Mouse (Mus musculus) gastrocnemius, adult 8-10 months (tissue): ENCODE data around the gene Gabbr1. TPM values are rescaled to one million over a fixed set of nuclear protein-coding genes. Genes with fewer than 3 reads are reported as not detected.
"Not testable (repeated sequence)": the region's sequence is repeated elsewhere in the genome, so short reads cannot be mapped to it uniquely, and the experiment has no call there.

Experiments used
- DNase-seq, 2 experiments: peaks; one replicate each; pipeline ENCODE4 v3.0.0; 2022; ENCODE audit warnings: low spot score in 2 of 2
- total RNA-seq, 4 experiments: library from RNA; stranded (reverse); gene quantifications; 2 replicates each; pipeline ENCODE4 v1.2.4; 2022

Gabbr1 gene
- 1 to 10 TPM; 3.1 to 6.8 (median 6.4) TPM for total RNA-seq

GRCm38 (mm10) chr17:37045611-37046311, at the start of gene Gabbr1:
Gabbr1 (plus strand) TSS chr17:37045966.
- DNase-seq, result peak; percentile 36 to 43

- peak; percentile 44 to 49 for DNase-seq
Measured at GRCm38 (mm10) chr17:36997033-36997735, 48.6 kb upstream of the Gabbr1 start.

GRCm38 (mm10) chr17:36998477-36998876, 47.3 kb upstream of the Gabbr1 start:
- no peak for DNase-seq

- no peak for DNase-seq
Measured at GRCm38 (mm10) chr17:37000863-37001262, 44.9 kb upstream of the Gabbr1 start, which contains the start of gene Zfp57. Zfp57 (plus strand) TSS chr17:37001163.

GRCm38 (mm10) chr17:37002364-37003330, 43.1 kb upstream of the Gabbr1 start:
- DNase-seq, result no peak

GRCm38 (mm10) chr17:37003366-37003765, 42.4 kb upstream of the Gabbr1 start:
- no peak for DNase-seq

- DNase-seq, result no peak
Measured at GRCm38 (mm10) chr17:37008161-37008560, 37.6 kb upstream of the Gabbr1 start.

- no peak for DNase-seq
Measured at GRCm38 (mm10) chr17:37009460-37010042, 36.2 kb upstream of the Gabbr1 start.

GRCm38 (mm10) chr17:37011719-37012118, 34.0 kb upstream of the Gabbr1 start:
- no peak for DNase-seq

- DNase-seq, result no peak
Measured at GRCm38 (mm10) chr17:37012141-37012540, 33.6 kb upstream of the Gabbr1 start.

- DNase-seq, result no peak
Measured at GRCm38 (mm10) chr17:37016333-37016732, 29.4 kb upstream of the Gabbr1 start.

GRCm38 (mm10) chr17:37018328-37018727, 27.4 kb upstream of the Gabbr1 start:
- DNase-seq, result no peak

- DNase-seq, result not testable (repeated sequence)
Measured at GRCm38 (mm10) chr17:37019242-37019641, 26.5 kb upstream of the Gabbr1 start.

- no peak for DNase-seq
Measured at GRCm38 (mm10) chr17:37022628-37023576, 22.9 kb upstream of the Gabbr1 start, which contains the start of gene Mog. Mog (minus strand) TSS chr17:37023398.

GRCm38 (mm10) chr17:37026425-37026824, 19.3 kb upstream of the Gabbr1 start:
- no peak for DNase-seq

- DNase-seq, result no peak
Measured at GRCm38 (mm10) chr17:37027486-37027885, 18.3 kb upstream of the Gabbr1 start.

GRCm38 (mm10) chr17:37028212-37028611, 17.6 kb upstream of the Gabbr1 start:
- DNase-seq, result no peak

- peak; percentile 57 to 62 for DNase-seq
Measured at GRCm38 (mm10) chr17:37028683-37029120, 17.1 kb upstream of the Gabbr1 start.

GRCm38 (mm10) chr17:37029162-37029561, 16.6 kb upstream of the Gabbr1 start:
- no peak for DNase-seq
